ENCODE assay signal across 23 mouse cellular contexts in the genomic region with DNA sequence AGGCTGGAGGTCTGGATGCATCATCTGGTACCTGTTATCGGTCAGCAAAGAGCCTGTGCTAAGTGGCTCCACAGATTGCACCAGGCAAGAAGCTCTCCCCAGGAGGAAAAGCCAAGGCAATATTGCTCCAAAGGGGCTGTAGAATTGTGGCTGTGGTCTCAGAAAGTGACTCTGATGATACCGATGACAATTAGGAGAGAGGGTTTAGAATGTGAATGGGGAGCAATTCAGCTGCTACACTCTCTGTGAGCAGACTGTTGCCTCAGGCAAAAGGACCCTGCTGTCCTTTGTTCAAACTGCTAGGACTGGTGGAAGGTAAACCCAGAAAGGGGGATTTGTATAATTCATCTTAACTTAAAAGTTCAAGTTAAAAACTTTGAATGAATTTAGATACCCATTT.
DNase-seq lines count a peak whose midpoint lies in the region; ATAC-seq lines count a peak whose summit lies in the region.
"Had no signal": no experiment of that assay in that cellular context is flagged by ENCODE, and none has a peak within 500 bp of the region (broad histone marks: within the 10 kb centered on the region; RNA-seq: fewer than 3 reads in every experiment).

No protein-coding gene starts in this region.

- no peak for ATAC-seq in forebrain, embryonic 14.5 days
- no peak for ATAC-seq in forebrain, embryonic 16.5 days
- ATAC-seq in hindbrain, embryonic 11.5 days (ENCODE audit: low FRiP score): no peak
- no peak for ATAC-seq in hindbrain, embryonic 13.5 days (ENCODE audit: low FRiP score)
- no peak for ATAC-seq in intestine, embryonic 16.5 days
- ATAC-seq in erythroid progenitor cell, adult 5-6 weeks (replicated peaks; ENCODE audit: low FRiP score, poor library complexity, severe bottlenecking): no peak
- ATAC-seq: inflammation-experienced regulatory T-cells, adult 6 months had no signal

- WGBS in forebrain, embryonic 14.5 days: 16% methylated on average over 2 of the region's 2 CpGs
- 23% methylated on average over 2 of the region's 2 CpGs for WGBS in forebrain, embryonic 16.5 days
- WGBS in hindbrain, embryonic 11.5 days: 29% methylated on average over 2 of the region's 2 CpGs
- 11% methylated on average over 2 of the region's 2 CpGs for WGBS in hindbrain, embryonic 13.5 days
- WGBS in intestine, embryonic 16.5 days: 47% methylated on average over 2 of the region's 2 CpGs

- no peaks in the 10 kb centered on the region for H3K27me3 ChIP-seq in forebrain, embryonic 14.5 days (replicated peaks; ENCODE audit: control insufficient read depth, insufficient read depth, low read length)
- H3K27me3 ChIP-seq in forebrain, embryonic 16.5 days (replicated peaks; ENCODE audit: control insufficient read depth, insufficient read depth, low read length): no peaks in the 10 kb centered on the region
- H3K27me3 ChIP-seq in hindbrain, embryonic 11.5 days (ENCODE audit: control insufficient read depth, insufficient read depth, low read length): no peaks in the 10 kb centered on the region
- H3K27me3 ChIP-seq in hindbrain, embryonic 13.5 days: no peaks in the 10 kb centered on the region
- no peaks in the 10 kb centered on the region for H3K27me3 ChIP-seq in intestine, embryonic 16.5 days (replicated peaks; ENCODE audit: control insufficient read depth, insufficient read depth, low read length)
- H3K27me3 ChIP-seq: embryonic facial prominence, embryonic 12.5 days; forebrain, embryonic 12.5 days; hindbrain, embryonic 12.5 days; liver, embryonic 15.5 days; lung, embryonic 15.5 days had no signal

- H3K27ac ChIP-seq in forebrain, embryonic 14.5 days (ENCODE audit: low read depth, low read length): no peak overlapping the region
- no peak overlapping the region for H3K27ac ChIP-seq in forebrain, embryonic 16.5 days (ENCODE audit: low read length)
- H3K27ac ChIP-seq in hindbrain, embryonic 11.5 days (ENCODE audit: low read depth, low read length): no peak overlapping the region
- H3K27ac ChIP-seq in hindbrain, embryonic 13.5 days: no peak overlapping the region
- H3K27ac ChIP-seq in intestine, embryonic 16.5 days (ENCODE audit: low read length): no peak overlapping the region
- H3K27ac ChIP-seq: embryonic facial prominence, embryonic 12.5 days; forebrain, embryonic 12.5 days; hindbrain, embryonic 12.5 days; limb, embryonic 10.5 days; liver, embryonic 15.5 days; lung, embryonic 15.5 days had no signal

- DNase-seq in forebrain, embryonic 14.5 days (ENCODE audit: low spot score): peak; percentile 25
- peak; percentile 33 for DNase-seq in hindbrain, embryonic 11.5 days (ENCODE audit: low spot score)
- peak; percentile 16 for DNase-seq in R1 (ENCODE audit: low read depth, low spot score)
- DNase-seq in embryo, embryonic 9.5 days (ENCODE audit: extremely low spot score): peak; percentile 26
- DNase-seq: adrenal gland, adult 8-10 months; cerebellum, adult 18-20 months; cerebellum, postnatal 25 days; kidney, adult 2 months; kidney, postnatal 10 days; liver; lung, postnatal 4 days; thymus, postnatal 14 days had no signal

- no peaks in the 10 kb centered on the region for H3K9me3 ChIP-seq in forebrain, embryonic 14.5 days (replicated peaks; ENCODE audit: control insufficient read depth, low read length)
- H3K9me3 ChIP-seq in forebrain, embryonic 16.5 days (ENCODE audit: control insufficient read depth, low read length): no peaks in the 10 kb centered on the region
- H3K9me3 ChIP-seq in hindbrain, embryonic 11.5 days (ENCODE audit: control insufficient read depth, low read length): no peaks in the 10 kb centered on the region
- H3K9me3 ChIP-seq in hindbrain, embryonic 13.5 days: no peaks in the 10 kb centered on the region
- H3K9me3 ChIP-seq in intestine, embryonic 16.5 days (ENCODE audit: control insufficient read depth, low read length): no peaks in the 10 kb centered on the region
- H3K9me3 ChIP-seq: embryonic facial prominence, embryonic 12.5 days; forebrain, embryonic 12.5 days; hindbrain, embryonic 12.5 days; limb, embryonic 10.5 days; liver, embryonic 15.5 days; lung, embryonic 15.5 days had no signal

- H3K4me1 ChIP-seq in forebrain, embryonic 14.5 days (ENCODE audit: control insufficient read depth, insufficient read depth, low read length): peaks cover 11% of the 10 kb centered on the region
- H3K4me1 ChIP-seq in forebrain, embryonic 16.5 days (replicated peaks; ENCODE audit: control insufficient read depth, insufficient read depth, low read length): peaks cover 6% of the 10 kb centered on the region
- no peaks in the 10 kb centered on the region for H3K4me1 ChIP-seq in hindbrain, embryonic 11.5 days (replicated peaks; ENCODE audit: control insufficient read depth, insufficient read depth, low read length)
- peaks cover 6% of the 10 kb centered on the region for H3K4me1 ChIP-seq in hindbrain, embryonic 13.5 days (replicated peaks)
- no peaks in the 10 kb centered on the region for H3K4me1 ChIP-seq in intestine, embryonic 16.5 days (ENCODE audit: control insufficient read depth, insufficient read depth, low read length)
- H3K4me1 ChIP-seq: liver, embryonic 15.5 days; lung, embryonic 15.5 days had no signal

- H3K4me2 ChIP-seq in forebrain, embryonic 14.5 days (ENCODE audit: low read length): no peak overlapping the region
- no peak overlapping the region for H3K4me2 ChIP-seq in forebrain, embryonic 16.5 days (ENCODE audit: low read length)
- no peak overlapping the region for H3K4me2 ChIP-seq in hindbrain, embryonic 11.5 days (replicated peaks; ENCODE audit: low read depth, low read length)
- H3K4me2 ChIP-seq in hindbrain, embryonic 13.5 days: no peak overlapping the region
- no peak overlapping the region for H3K4me2 ChIP-seq in intestine, embryonic 16.5 days (ENCODE audit: low read depth, low read length)
- H3K4me2 ChIP-seq: embryonic facial prominence, embryonic 12.5 days; forebrain, embryonic 12.5 days; hindbrain, embryonic 12.5 days; liver, embryonic 15.5 days; lung, embryonic 15.5 days had no signal

- no peak overlapping the region for H3K4me3 ChIP-seq in forebrain, embryonic 14.5 days (ENCODE audit: low read depth, low read length)
- no peak overlapping the region for H3K4me3 ChIP-seq in forebrain, embryonic 16.5 days (replicated peaks; ENCODE audit: low read length)
- no peak overlapping the region for H3K4me3 ChIP-seq in hindbrain, embryonic 11.5 days (ENCODE audit: low read depth, low read length)
- no peak overlapping the region for H3K4me3 ChIP-seq in hindbrain, embryonic 13.5 days
- no peak overlapping the region for H3K4me3 ChIP-seq in intestine, embryonic 16.5 days (ENCODE audit: low read length)
- H3K4me3 ChIP-seq: embryonic facial prominence, embryonic 12.5 days; forebrain, embryonic 12.5 days; hindbrain, embryonic 12.5 days; limb, embryonic 10.5 days; liver, embryonic 15.5 days; lung, embryonic 15.5 days had no signal

- no peaks in the 10 kb centered on the region for H3K36me3 ChIP-seq in forebrain, embryonic 14.5 days (ENCODE audit: control insufficient read depth, insufficient read depth, low read length)
- no peaks in the 10 kb centered on the region for H3K36me3 ChIP-seq in forebrain, embryonic 16.5 days (ENCODE audit: control insufficient read depth, insufficient read depth)
- H3K36me3 ChIP-seq in hindbrain, embryonic 11.5 days (ENCODE audit: control insufficient read depth, insufficient read depth, low read length): no peaks in the 10 kb centered on the region
- H3K36me3 ChIP-seq in hindbrain, embryonic 13.5 days: no peaks in the 10 kb centered on the region
- no peaks in the 10 kb centered on the region for H3K36me3 ChIP-seq in intestine, embryonic 16.5 days (ENCODE audit: control insufficient read depth, insufficient read depth, low read length)
- H3K36me3 ChIP-seq: embryonic facial prominence, embryonic 12.5 days; forebrain, embryonic 12.5 days; hindbrain, embryonic 12.5 days; limb, embryonic 10.5 days; liver, embryonic 15.5 days; lung, embryonic 15.5 days had no signal

- no peak overlapping the region for H3K9ac ChIP-seq in forebrain, embryonic 14.5 days (ENCODE audit: low read length)
- no peak overlapping the region for H3K9ac ChIP-seq in forebrain, embryonic 16.5 days (replicated peaks; ENCODE audit: low read depth, low read length)
- no peak overlapping the region for H3K9ac ChIP-seq in hindbrain, embryonic 11.5 days (ENCODE audit: low read depth, low read length)
- no peak overlapping the region for H3K9ac ChIP-seq in hindbrain, embryonic 13.5 days
- H3K9ac ChIP-seq in intestine, embryonic 16.5 days (ENCODE audit: low read depth, low read length): no peak overlapping the region
- H3K9ac ChIP-seq: embryonic facial prominence, embryonic 12.5 days; forebrain, embryonic 12.5 days; hindbrain, embryonic 12.5 days; liver, embryonic 15.5 days; lung, embryonic 15.5 days had no signal
